Mouse (Mus musculus): ENCODE results near the gene Crisp1. TPM values are rescaled to one million over a fixed set of nuclear protein-coding genes. Genes with fewer than 3 reads are reported as not detected.

The Crisp1 gene
- polyA plus RNA-seq (2012; rRNA removed; ENCODE audit: low replicate concordance), result not detected in 2 replicates

GRCm38 (mm10) chr17:40319062-40319461, at the start of gene Crisp1:
TSS of gene Crisp1 (minus strand) at chr17:40319207.

Other genes starting within 250 kb of the Crisp1 start
- not detected in 2 replicates for gene AC192777.2, start 223.8 kb downstream of the Crisp1 start, polyA plus RNA-seq (2012; rRNA removed; ENCODE audit: low replicate concordance)
- gene Pgk2, start 110.6 kb downstream of the Crisp1 start, polyA plus RNA-seq (2012; rRNA removed; ENCODE audit: low replicate concordance), result not detected in 2 replicates
- not detected in 2 replicates for gene Crisp3, start 76.9 kb downstream of the Crisp1 start, polyA plus RNA-seq (2012; rRNA removed; ENCODE audit: low replicate concordance)
- not detected in 2 replicates for gene Esp8, start 200.8 kb upstream of the Crisp1 start, polyA plus RNA-seq (2012; rRNA removed; ENCODE audit: low replicate concordance)
- not detected in 2 replicates for gene Esp6, start 242.3 kb upstream of the Crisp1 start, polyA plus RNA-seq (2012; rRNA removed; ENCODE audit: low replicate concordance)